ENCODE assay signal across 25 mouse cellular contexts in genomic region chr10:127517941-127518340, GRCm38 (mm10). TPM values are rescaled to one million over a fixed set of nuclear protein-coding genes. Genes with fewer than 3 reads are reported as not detected.
A peak's percentile ranks its signal among the peaks of the same experiment; 100 is the strongest.
DNase-seq lines count a peak whose midpoint lies in the region; ATAC-seq and TF ChIP-seq lines count a peak whose summit lies in the region.
"Had no signal": no experiment of that assay in that cellular context is flagged by ENCODE, and none has a peak within 500 bp of the region (broad histone marks: within the 10 kb centered on the region; RNA-seq: fewer than 3 reads in every experiment).

No protein-coding gene starts in this region.

- H3K4me3 ChIP-seq in hindbrain, embryonic 13.5 days, result no peak overlapping the region
- H3K4me3 ChIP-seq in hindbrain, embryonic 11.5 days (ENCODE audit: low read depth, low read length), result no peak overlapping the region
- H3K4me3 ChIP-seq in liver, postnatal 0 days (ENCODE audit: low read depth, low read length), result no peak overlapping the region
- H3K4me3 ChIP-seq in stomach, postnatal 0 days (ENCODE audit: low read depth, low read length), result no peak overlapping the region
- H3K4me3 ChIP-seq: heart, adult 2 months; heart, embryonic 10.5 days; heart, embryonic 13.5 days had no signal

- ATAC-seq in hindbrain, embryonic 13.5 days (ENCODE audit: low FRiP score), result no peak
- ATAC-seq in hindbrain, embryonic 11.5 days (ENCODE audit: low FRiP score), result no peak
- no peak for ATAC-seq in liver, postnatal 0 days
- ATAC-seq in stomach, postnatal 0 days (ENCODE audit: low FRiP score, low TSS enrichment), result no peak
- ATAC-seq: forebrain, embryonic 14.5 days; forebrain, postnatal 0 days; Patski had no signal

- H3K36me3 ChIP-seq in hindbrain, embryonic 13.5 days, result peaks cover 24% of the 10 kb centered on the region
- peaks cover 3% of the 10 kb centered on the region; the same call in 1 of the 2 replicates for H3K36me3 ChIP-seq in hindbrain, embryonic 11.5 days (ENCODE audit: control insufficient read depth, insufficient read depth, low read length)
- peaks cover 33% of the 10 kb centered on the region for H3K36me3 ChIP-seq in liver, postnatal 0 days (replicated peaks; ENCODE audit: insufficient read depth, low read length)
- peaks cover 10% of the 10 kb centered on the region; the same call in 1 of the 2 replicates for H3K36me3 ChIP-seq in stomach, postnatal 0 days (ENCODE audit: control insufficient read depth, insufficient read depth, low read length)

- H3K9me3 ChIP-seq in hindbrain, embryonic 13.5 days, result no peaks in the 10 kb centered on the region
- no peaks in the 10 kb centered on the region for H3K9me3 ChIP-seq in hindbrain, embryonic 11.5 days (ENCODE audit: control insufficient read depth, low read length)
- H3K9me3 ChIP-seq in liver, postnatal 0 days (ENCODE audit: low read length), result no peaks in the 10 kb centered on the region
- no peaks in the 10 kb centered on the region for H3K9me3 ChIP-seq in stomach, postnatal 0 days (ENCODE audit: control insufficient read depth, low read length)
- H3K9me3 ChIP-seq: heart, embryonic 10.5 days; heart, embryonic 13.5 days had no signal

- 94% methylated on average over 22 of the region's 22 CpGs for WGBS in hindbrain, embryonic 13.5 days
- 87% methylated on average over 22 of the region's 22 CpGs for WGBS in hindbrain, embryonic 11.5 days
- WGBS in liver, postnatal 0 days (ENCODE audit: insufficient replicate concordance), result 91% methylated on average over 22 of the region's 22 CpGs
- 84% methylated on average over 22 of the region's 22 CpGs for WGBS in stomach, postnatal 0 days

- H3K4me1 ChIP-seq in hindbrain, embryonic 13.5 days (replicated peaks), result peaks cover 80% of the 10 kb centered on the region
- peaks cover 36% of the 10 kb centered on the region for H3K4me1 ChIP-seq in hindbrain, embryonic 11.5 days (replicated peaks; ENCODE audit: control insufficient read depth, insufficient read depth, low read length)
- peaks cover 55% of the 10 kb centered on the region for H3K4me1 ChIP-seq in liver, postnatal 0 days (ENCODE audit: insufficient read depth)
- H3K4me1 ChIP-seq in stomach, postnatal 0 days (replicated peaks; ENCODE audit: control insufficient read depth, insufficient read depth), result peaks cover 22% of the 10 kb centered on the region

- H3K27me3 ChIP-seq in hindbrain, embryonic 13.5 days, result peaks cover 51% of the 10 kb centered on the region
- H3K27me3 ChIP-seq in hindbrain, embryonic 11.5 days (ENCODE audit: control insufficient read depth, insufficient read depth, low read length), result peaks cover 22% of the 10 kb centered on the region
- H3K27me3 ChIP-seq in liver, postnatal 0 days (ENCODE audit: insufficient read depth, low read length), result peaks cover 23% of the 10 kb centered on the region
- H3K27me3 ChIP-seq in stomach, postnatal 0 days (ENCODE audit: control insufficient read depth, insufficient read depth, low read length), result no peaks in the 10 kb centered on the region
- H3K27me3 ChIP-seq: Patski had no signal

- H3K27ac ChIP-seq in hindbrain, embryonic 13.5 days, result peak overlapping the region; percentile 35; the same call in 1 of the 2 replicates
- no peak overlapping the region for H3K27ac ChIP-seq in hindbrain, embryonic 11.5 days (ENCODE audit: low read depth, low read length)
- H3K27ac ChIP-seq in liver, postnatal 0 days (ENCODE audit: low read depth), result peak overlapping the region; percentile 82; the same call in 1 of the 2 replicates
- H3K27ac ChIP-seq in stomach, postnatal 0 days (replicated peaks), result 0 out of 2 replicates have a peak overlapping the region, but pooled peaks have one; percentile 18
- H3K27ac ChIP-seq: forebrain, embryonic 10.5 days; heart, embryonic 10.5 days; heart, embryonic 13.5 days; hindbrain, embryonic 14.5 days had no signal

- no peak for DNase-seq in hindbrain, embryonic 11.5 days (ENCODE audit: low spot score)
- DNase-seq in liver, postnatal 0 days, result no peak
- DNase-seq in liver (no peak), ZHBTc4 (ENCODE audit: low read depth, low spot score) (peak; percentile 46)
- no peak for DNase-seq in stomach, postnatal 0 days (ENCODE audit: low spot score)
- no peak for DNase-seq in spleen, postnatal 10 days (ENCODE audit: low spot score in 2 of 2)
- no peak for DNase-seq in frontal cortex, postnatal 36 days (ENCODE audit: low spot score in 2 of 2)
- DNase-seq: adrenal gland, adult 2 months; adrenal gland, postnatal 14 days; B cell, adult 2 months; cerebellum, adult 11 months; cerebellum, adult 2 months; cerebellum, postnatal 36 days; embryo, embryonic 11 days; forebrain, postnatal 0 days; gastrocnemius, postnatal 25 days; heart, adult 2 months; kidney, adult 18-20 months had no signal

- no peak overlapping the region for H3K4me2 ChIP-seq in hindbrain, embryonic 13.5 days
- H3K4me2 ChIP-seq in hindbrain, embryonic 11.5 days (replicated peaks; ENCODE audit: low read depth, low read length), result no peak overlapping the region
- peak overlapping the region; percentile 71; the same call in 1 of the 2 replicates for H3K4me2 ChIP-seq in liver, postnatal 0 days (ENCODE audit: low read depth, low read length)
- no peak overlapping the region for H3K4me2 ChIP-seq in stomach, postnatal 0 days (replicated peaks; ENCODE audit: low read depth)
- H3K4me2 ChIP-seq: heart, embryonic 13.5 days had no signal

- TF ChIP-seq CTCF in liver, postnatal 0 days (IDR thresholded peaks at IDR 0.05; ENCODE audit: low read depth), result no peak
- no peak for TF ChIP-seq CTCF in stomach, postnatal 0 days (IDR thresholded peaks at IDR 0.05; ENCODE audit: low read depth)

- H3K9ac ChIP-seq in hindbrain, embryonic 13.5 days, result no peak overlapping the region
- no peak overlapping the region for H3K9ac ChIP-seq in hindbrain, embryonic 11.5 days (ENCODE audit: low read depth, low read length)
- no peak overlapping the region for H3K9ac ChIP-seq in liver, postnatal 0 days (replicated peaks)
- H3K9ac ChIP-seq in stomach, postnatal 0 days (ENCODE audit: low read length), result no peak overlapping the region
- H3K9ac ChIP-seq: forebrain, postnatal 0 days; hindbrain, embryonic 14.5 days had no signal

- TF ChIP-seq EP300 in liver, postnatal 0 days (IDR thresholded peaks at IDR 0.05; ENCODE audit: low read depth), result no peak
- TF ChIP-seq EP300 in stomach, postnatal 0 days (optimal IDR thresholded peaks at IDR 0.05), result no peak

RNA-seq across cellular contexts. Expression of gene Ndufa4l2, which starts 3.2 kb away (rescaled TPM):
- 13.4 and 15.5 TPM in 2 replicates for polyA plus RNA-seq in hindbrain, embryonic 13.5 days (2015; fragmentation: Nextera tagmentation; extraction: Ambion mirVana)
- 6.5 and 7.0 TPM in 2 replicates for polyA plus RNA-seq in hindbrain, embryonic 11.5 days (2014; fragmentation: Nextera tagmentation; extraction: Ambion mirVana)
- 13.1 and 23.1 TPM in 2 replicates for polyA plus RNA-seq in liver, postnatal 0 days (2015; fragmentation: Nextera tagmentation; extraction: Ambion mirVana)
- polyA plus RNA-seq in stomach, postnatal 0 days (2015; fragmentation: Nextera tagmentation; extraction: Ambion mirVana), result 58.2 and 72.8 TPM in 2 replicates

RNA-seq across cellular contexts. Expression of gene Shmt2, which starts 4.3 kb away (rescaled TPM):
- polyA plus RNA-seq in hindbrain, embryonic 13.5 days (2015; fragmentation: Nextera tagmentation; extraction: Ambion mirVana), result 52.7 and 57.5 TPM in 2 replicates
- polyA plus RNA-seq in hindbrain, embryonic 11.5 days (2014; fragmentation: Nextera tagmentation; extraction: Ambion mirVana), result 70.3 and 70.4 TPM in 2 replicates
- 62.6 and 75.0 TPM in 2 replicates for polyA plus RNA-seq in liver, postnatal 0 days (2015; fragmentation: Nextera tagmentation; extraction: Ambion mirVana)
- polyA plus RNA-seq in stomach, postnatal 0 days (2015; fragmentation: Nextera tagmentation; extraction: Ambion mirVana), result 38.9 and 40.9 TPM in 2 replicates

RNA-seq across cellular contexts. Expression of gene Nxph4, which starts 16.4 kb away (rescaled TPM):
- 139 and 176 TPM in 2 replicates for polyA plus RNA-seq in hindbrain, embryonic 13.5 days (2015; fragmentation: Nextera tagmentation; extraction: Ambion mirVana)
- polyA plus RNA-seq in hindbrain, embryonic 11.5 days (2014; fragmentation: Nextera tagmentation; extraction: Ambion mirVana), result 54.5 and 59.8 TPM in 2 replicates
- polyA plus RNA-seq in liver, postnatal 0 days (2015; fragmentation: Nextera tagmentation; extraction: Ambion mirVana), result not detected in 2 replicates
- polyA plus RNA-seq in stomach, postnatal 0 days (2015; fragmentation: Nextera tagmentation; extraction: Ambion mirVana), result 2.7 and 4.0 TPM in 2 replicates

RNA-seq across cellular contexts. Expression of gene Stac3, which starts 16.5 kb away (rescaled TPM):
- 2.5 TPM in 2 replicates for polyA plus RNA-seq in hindbrain, embryonic 13.5 days (2015; fragmentation: Nextera tagmentation; extraction: Ambion mirVana)
- 0.36 and 0.43 TPM in 2 replicates for polyA plus RNA-seq in hindbrain, embryonic 11.5 days (2014; fragmentation: Nextera tagmentation; extraction: Ambion mirVana)
- polyA plus RNA-seq in liver, postnatal 0 days (2015; fragmentation: Nextera tagmentation; extraction: Ambion mirVana), result 0.21 and 0.57 TPM in 2 replicates
- 0.23 and 0.40 TPM in 2 replicates for polyA plus RNA-seq in stomach, postnatal 0 days (2015; fragmentation: Nextera tagmentation; extraction: Ambion mirVana)
- polyA plus RNA-seq: hindbrain, embryonic 14.5 days had no signal

Comparison
In these comparisons a context has a peak if more than half of its experiments do, and no peak if none do; other contexts are left out.
1. RNA of gene Nxph4, which starts 16.4 kb away (polyA plus RNA-seq): 139 to 176 TPM in hindbrain, embryonic 13.5 days and 54.5 to 59.8 TPM in hindbrain, embryonic 11.5 days; 2.7 to 4.0 TPM in stomach, postnatal 0 days and not detected in liver, postnatal 0 days; every median in the first group is over 10 times any median in the second.